Mouse (Mus musculus) MEL (cell line): Measurements from ENCODE around the gene H13. TPM values are rescaled to one million over a fixed set of nuclear protein-coding genes. Genes with fewer than 3 reads are reported as not detected.

ENCODE experiments used
- DNase-seq: peaks from one replicate; pipeline ENCODE4 v3.0.0; 2011; ENCODE audit warnings: low read depth, low spot score
- H3K27ac ChIP-seq: 2 replicates; pipeline ENCODE4 v1.5.1; 2012; ENCODE audit warnings: low read depth, mild to moderate bottlenecking, control low read depth, low read length, moderate library complexity; ENCODE audit not compliant: control insufficient read depth
- H3K27me3 ChIP-seq, 2 experiments: fragments of 150-350 bp in 1 of 2; sonication (generic) in 1 of 2; 2 replicates each; pipeline ENCODE4 v1.6.1; 2012; ENCODE audit warnings: low read length in 2 of 2, mild to moderate bottlenecking in 2 of 2, improper control_type of control experiment in 1 of 2, moderate library complexity in 1 of 2; ENCODE audit not compliant: insufficient read depth in 2 of 2, control insufficient read depth in 1 of 2
- H3K36me3 ChIP-seq, 2 experiments: 2 replicates each; pipeline ENCODE4 v1.6.1; 2012 to 2014; ENCODE audit warnings: low read length in 2 of 2, improper control_type of control experiment in 1 of 2, inconsistent platforms in 1 of 2, mild to moderate bottlenecking in 1 of 2; ENCODE audit not compliant: insufficient read depth in 2 of 2, control insufficient read depth in 1 of 2
- H3K4me1 ChIP-seq, 2 experiments: fragments of 150-350 bp in 1 of 2; sonication (generic) in 1 of 2; 2 replicates each; pipeline ENCODE4 v1.6.1; 2012; ENCODE audit warnings: low read length in 2 of 2, improper control_type of control experiment in 1 of 2, mild to moderate bottlenecking in 1 of 2; ENCODE audit not compliant: insufficient read depth in 2 of 2, control insufficient read depth in 1 of 2
- H3K4me3 ChIP-seq, 2 experiments: fragments of 150-350 bp in 1 of 2; sonication (generic) in 1 of 2; 2 replicates each; pipeline ENCODE4 v1.5.1; 2012; ENCODE audit warnings: low read depth in 2 of 2, low read length in 2 of 2, mild to moderate bottlenecking in 2 of 2, moderate library complexity in 2 of 2, control low read depth in 1 of 2, improper control_type of control experiment in 1 of 2; ENCODE audit not compliant: control insufficient read depth in 1 of 2, insufficient read depth in 1 of 2
- H3K79me2 ChIP-seq: 2 replicates; pipeline ENCODE4 v1.6.1; 2012; ENCODE audit warnings: mild to moderate bottlenecking, low read length, moderate library complexity; ENCODE audit not compliant: control insufficient read depth, poor library complexity, insufficient read depth
- H3K9ac ChIP-seq: 2 replicates; pipeline ENCODE4 v1.6.1; 2012; ENCODE audit warnings: low read depth, mild to moderate bottlenecking, control low read depth, low read length, moderate library complexity; ENCODE audit not compliant: control insufficient read depth, poor library complexity, severe bottlenecking
- H3K9me3 ChIP-seq: fragments of 150-350 bp; sonication (generic); replicated peaks from 2 replicates; pipeline ENCODE4 v1.6.1; 2012; ENCODE audit warnings: mild to moderate bottlenecking, low read length, improper control_type of control experiment, moderate library complexity; ENCODE audit not compliant: insufficient read depth
- CHD1 ChIP-seq: IDR thresholded peaks from 2 replicates; pipeline ENCODE4 v1.6.1; 2012; ENCODE audit warnings: low read depth, mild to moderate bottlenecking, inconsistent platforms, low read length, improper control_type of control experiment
- CHD2 ChIP-seq: IDR thresholded peaks from 2 replicates; pipeline ENCODE4 v1.6.1; 2011; ENCODE audit warnings: low read length, improper control_type of control experiment
- CTCF ChIP-seq, 3 experiments: IDR thresholded peaks in 2 of 3; conservative IDR thresholded peaks in 1 of 3; 2 replicates each; pipeline ENCODE4 v1.5.1; 2011 to 2012; ENCODE audit warnings: low read length in 3 of 3, low read depth in 2 of 3, mild to moderate bottlenecking in 2 of 3, improper control_type of control experiment in 1 of 3, inconsistent platforms in 1 of 3, mixed read lengths in 1 of 3, moderate library complexity in 1 of 3; ENCODE audit not compliant: control insufficient read depth in 1 of 3, insufficient read depth in 1 of 3, poor library complexity in 1 of 3, severe bottlenecking in 1 of 3
- ETS1 ChIP-seq: IDR thresholded peaks from 2 replicates; pipeline ENCODE4 v1.6.1; 2012; ENCODE audit warnings: low read depth, mild to moderate bottlenecking, inconsistent platforms, low read length, improper control_type of control experiment, moderate library complexity
- GATA1 ChIP-seq: IDR thresholded peaks from 2 replicates; pipeline ENCODE4 v1.6.1; 2011; ENCODE audit warnings: low read depth, low read length, improper control_type of control experiment
- HCFC1 ChIP-seq: IDR thresholded peaks from 2 replicates; pipeline ENCODE4 v1.6.1; 2012; ENCODE audit warnings: low read depth, mild to moderate bottlenecking, inconsistent platforms, low read length, improper control_type of control experiment, moderate library complexity
- MYB ChIP-seq: IDR thresholded peaks from 2 replicates; pipeline ENCODE4 v1.6.1; 2011; ENCODE audit warnings: mild to moderate bottlenecking, low read depth, low read length, improper control_type of control experiment
- MYC ChIP-seq: IDR thresholded peaks from 2 replicates; pipeline ENCODE4 v1.6.1; 2011; ENCODE audit warnings: low read depth, mild to moderate bottlenecking, low read length, improper control_type of control experiment, moderate library complexity
- NRF1 ChIP-seq: IDR thresholded peaks from 2 replicates; pipeline ENCODE4 v1.6.1; 2014; ENCODE audit warnings: low read depth, mild to moderate bottlenecking, inconsistent platforms, low read length, improper control_type of control experiment, moderate library complexity; ENCODE audit not compliant: poor library complexity, insufficient read depth, severe bottlenecking
- POLR2AphosphoS2 ChIP-seq: IDR thresholded peaks from 2 replicates; pipeline ENCODE4 v1.6.1; 2011; ENCODE audit warnings: low read length, improper control_type of control experiment
- SIN3A ChIP-seq: IDR thresholded peaks from 2 replicates; pipeline ENCODE4 v1.6.1; 2012; ENCODE audit warnings: low read length, improper control_type of control experiment, inconsistent platforms
- SMC3 ChIP-seq: IDR thresholded peaks from 2 replicates; pipeline ENCODE4 v1.6.1; 2011; ENCODE audit warnings: low read depth, low read length, improper control_type of control experiment
- TAL1 ChIP-seq: IDR thresholded peaks from 2 replicates; pipeline ENCODE4 v1.6.1; 2012; ENCODE audit warnings: mild to moderate bottlenecking, inconsistent platforms, low read length, moderate library complexity, mixed read lengths
- TCF12 ChIP-seq: IDR thresholded peaks from 2 replicates; pipeline ENCODE4 v1.6.1; 2014; ENCODE audit warnings: low read depth, mild to moderate bottlenecking, inconsistent platforms, low read length, improper control_type of control experiment, moderate library complexity
- USF2 ChIP-seq, 2 experiments: IDR thresholded peaks; 2 replicates each; pipeline ENCODE4 v1.6.1; 2011 to 2012; ENCODE audit warnings: improper control_type of control experiment in 2 of 2, low read length in 2 of 2, borderline replicate concordance in 1 of 2, inconsistent platforms in 1 of 2, low read depth in 1 of 2, mild to moderate bottlenecking in 1 of 2; ENCODE audit not compliant: insufficient read depth in 1 of 2
- ZKSCAN1 ChIP-seq: IDR thresholded peaks from 2 replicates; pipeline ENCODE4 v1.6.1; 2012; ENCODE audit warnings: low read depth, mild to moderate bottlenecking, inconsistent platforms, low read length, improper control_type of control experiment, moderate library complexity
- polyA plus RNA-seq, 2 experiments: library from polyadenylated mRNA; stranded (reverse) in 1 of 2; unstranded in 1 of 2; fragments of >175 nt in 1 of 2; fragments of >200 nt in 1 of 2; gene quantifications; 2 replicates each; pipeline versions ENCODE4 v1.2.1 to v1.2.4; 2012; ENCODE audit warnings: low replicate concordance in 2 of 2, low read depth in 1 of 2; ENCODE audit not compliant: insufficient read length in 2 of 2, insufficient read depth in 1 of 2, missing spikeins in 1 of 2
- total RNA-seq: library from RNA; depleted of rRNA; stranded (reverse); fragments of 300-350 nt; gene quantifications from 2 replicates; pipeline ENCODE4 v1.2.3, GENCODE M21; 2012

H13 gene
- total and polyA plus RNA-seq, 3 experiments = 82.7 to 421 (median 139) TPM

DNA sequence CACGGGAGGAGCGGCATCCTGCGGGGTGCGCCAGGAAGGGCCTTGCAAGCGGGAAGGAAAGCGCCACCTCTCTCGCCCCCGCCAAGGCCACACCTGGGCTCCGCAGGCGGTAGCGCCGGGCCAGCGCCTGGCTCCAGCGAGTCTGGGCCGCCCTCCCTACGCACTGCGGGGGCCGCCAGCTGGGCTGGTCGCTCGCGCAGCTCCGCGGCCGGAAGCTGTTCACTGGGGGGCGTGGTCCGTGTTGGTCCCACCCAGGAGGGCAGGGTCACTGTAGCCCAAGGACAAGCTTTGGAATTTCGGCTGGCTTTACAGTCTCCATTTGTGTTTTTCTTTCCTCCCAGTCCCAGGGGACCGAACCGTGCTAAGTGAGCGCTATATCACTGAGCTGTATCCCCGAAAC lies 38.4 kb downstream of the H13 start:
- H3K9me3 ChIP-seq = no peaks in the 10 kb centered on the region
- no peaks in the 10 kb centered on the region for H3K79me2 ChIP-seq
- no peak for TF ChIP-seq CHD2
- no peak overlapping the region for H3K4me3 ChIP-seq
- no peak for DNase-seq
- H3K27me3 ChIP-seq = no peaks in the 10 kb centered on the region
- H3K36me3 ChIP-seq = no peaks in the 10 kb centered on the region; a peak in 1 of 4 replicates
- H3K4me1 ChIP-seq = no peaks in the 10 kb centered on the region
- no peak overlapping the region for H3K27ac ChIP-seq
- H3K9ac ChIP-seq = no peak overlapping the region

DNA sequence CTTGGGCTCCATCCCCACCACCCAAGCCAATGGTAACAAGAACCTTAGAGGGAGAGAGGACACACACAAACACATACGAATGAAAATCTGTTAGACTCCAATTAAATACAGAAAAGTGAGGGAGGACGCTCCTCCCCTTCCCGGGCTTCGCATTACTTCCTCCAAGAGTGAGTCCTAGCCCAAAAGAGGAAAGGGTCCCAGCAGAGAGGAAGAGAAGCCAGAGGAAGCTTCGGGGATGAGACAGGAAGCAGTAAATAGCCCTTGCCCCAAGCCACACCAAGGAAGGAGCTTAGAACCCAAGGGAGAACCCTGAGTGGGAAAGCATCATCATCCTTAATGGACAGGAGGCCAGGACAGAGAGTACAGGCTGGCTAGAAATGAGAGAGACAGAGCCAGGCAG lies 39.8 kb downstream of the H13 start:
- H3K79me2 ChIP-seq = no peaks in the 10 kb centered on the region

DNA sequence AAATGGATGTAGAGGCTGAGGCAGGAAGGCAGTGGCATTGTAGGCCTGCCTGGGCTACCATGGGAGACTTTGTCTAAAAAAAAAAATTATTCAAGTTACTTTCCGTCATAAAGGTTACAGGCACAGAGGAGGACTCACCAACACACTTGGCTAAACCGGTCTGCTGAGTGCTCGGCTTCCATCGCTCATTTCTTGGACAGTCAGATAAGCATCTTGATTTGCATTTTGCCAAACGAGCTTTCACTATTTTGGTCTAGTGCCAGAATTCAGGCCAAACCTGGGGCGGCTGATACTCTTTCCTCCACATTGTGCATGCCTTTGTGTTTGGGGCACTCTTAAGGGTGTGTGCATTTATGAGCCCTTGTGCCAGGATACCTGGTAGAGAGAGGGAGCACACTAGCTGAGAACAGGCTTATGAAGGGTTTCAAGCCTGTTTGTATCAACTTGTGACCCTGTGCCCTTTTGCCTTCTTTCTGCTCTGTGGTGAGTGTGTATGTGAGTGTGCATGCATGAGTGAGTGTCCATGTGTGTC lies 47.0 kb downstream of the H13 start:
- H3K9me3 ChIP-seq = no peaks in the 10 kb centered on the region
- H3K9ac ChIP-seq = no peak overlapping the region
- no peaks in the 10 kb centered on the region for H3K27me3 ChIP-seq
- H3K79me2 ChIP-seq = no peaks in the 10 kb centered on the region
- no peak for DNase-seq
- no peak overlapping the region for H3K27ac ChIP-seq
- TF ChIP-seq CHD1 (no peak), HCFC1 (no peak), CTCF (IDR thresholded peaks at IDR 0.05 in 2 of 3, conservative IDR thresholded peaks at IDR 0.05 in 1 of 3; ENCODE audit: control insufficient read depth in 1 of 3, insufficient read depth in 1 of 3, low read depth in 2 of 3, low read length in 3 of 3, poor library complexity in 1 of 3, severe bottlenecking in 1 of 3) (no peak), ZKSCAN1 (no peak), MYB (no peak), POLR2AphosphoS2 (no peak), NRF1 (no peak), SIN3A (no peak), TCF12 (no peak)
- TF ChIP-seq, all 39 proteins: peak for 0
- Histone ChIP-seq H3K4me3 (no peak overlapping the region), H3K4me1 (no peaks in the 10 kb centered on the region), H3K36me3 (no peaks in the 10 kb centered on the region)

More for the DNA sequence above, 39.8 kb downstream of the H13 start:
- Histone ChIP-seq H3K9ac (no peak overlapping the region), H3K9me3 (no peaks in the 10 kb centered on the region), H3K27ac (no peak overlapping the region), H3K36me3 (no peaks in the 10 kb centered on the region; a peak in 1 of 4 replicates), H3K27me3 (no peaks in the 10 kb centered on the region), H3K4me1 (no peaks in the 10 kb centered on the region)
- DNase-seq = no peak
- TF ChIP-seq TAL1 (no peak), MYC (no peak), TCF12 (no peak), ETS1 (no peak), ZKSCAN1 (no peak), SMC3 (no peak), GATA1 (no peak), USF2 (IDR thresholded peaks at IDR 0.05; ENCODE audit: borderline replicate concordance in 1 of 2, insufficient read depth in 1 of 2, low read depth in 1 of 2, low read length in 2 of 2) (no peak)
- TF ChIP-seq, all 39 proteins: peak for 0
- no peak overlapping the region for H3K4me3 ChIP-seq
